Mouse (Mus musculus) cerebellum, adult 11-12 months (tissue): ENCODE data around the gene Olfr826.
"Not testable (repeated sequence)": the region's sequence is repeated elsewhere in the genome, so short reads cannot be mapped to it uniquely, and the experiment has no call there.

ENCODE experiments used
- DNase-seq: peaks from one replicate; pipeline ENCODE4 v3.0.0; 2022

Gene Olfr826

DNA sequence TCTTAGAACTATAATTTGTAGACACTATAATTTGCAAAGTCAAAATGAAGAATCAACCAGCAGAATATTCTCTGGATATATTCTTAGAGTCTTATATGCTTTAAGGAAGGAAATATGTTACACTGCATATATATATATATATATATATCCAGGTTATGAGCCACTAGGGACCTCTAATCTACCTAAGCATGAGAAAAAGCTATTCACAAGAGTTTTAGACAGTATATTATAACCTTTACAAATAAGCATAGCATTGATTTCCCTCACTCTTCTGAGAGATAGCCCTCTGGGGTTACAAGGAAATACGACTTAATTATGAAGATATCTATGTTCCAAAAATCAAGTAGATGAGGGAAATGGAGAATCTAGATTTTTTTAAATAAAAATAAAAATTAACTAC is at the start of gene Olfr826:
Olfr826 (minus strand) TSS at position 101 of the 400 bp plus-strand sequence.
- DNase-seq = no peak

DNA sequence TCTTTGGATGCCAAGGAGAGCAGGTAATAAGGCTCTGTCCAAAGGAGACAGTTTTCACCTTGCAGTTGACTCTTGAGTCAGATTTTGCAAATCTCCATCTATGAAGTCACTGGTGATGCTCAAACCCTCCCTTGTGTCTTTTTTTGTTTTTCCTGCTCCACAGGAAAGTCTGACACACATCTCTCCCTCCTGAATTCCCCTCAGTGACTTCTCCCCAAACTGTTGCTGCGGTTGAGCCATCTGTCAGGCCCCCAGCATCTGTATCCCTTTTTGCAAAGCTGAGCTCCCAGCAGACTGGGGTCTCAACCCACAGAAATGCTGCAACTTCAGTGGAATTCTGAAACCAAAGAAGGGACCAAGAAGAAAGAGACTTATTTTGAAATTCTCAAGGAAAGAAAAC is 48.1 kb upstream of the Olfr826 start:
- no peak for DNase-seq

GRCm38 (mm10) chr10:130229584-130229983 is 45.6 kb upstream of the Olfr826 start:
- no peak for DNase-seq

- DNase-seq = peak; percentile 14
Measured at GRCm38 (mm10) chr10:130228246-130228645, 44.3 kb upstream of the Olfr826 start.

- DNase-seq = no peak
Measured at GRCm38 (mm10) chr10:130225034-130225433, 41.0 kb upstream of the Olfr826 start.

DNA sequence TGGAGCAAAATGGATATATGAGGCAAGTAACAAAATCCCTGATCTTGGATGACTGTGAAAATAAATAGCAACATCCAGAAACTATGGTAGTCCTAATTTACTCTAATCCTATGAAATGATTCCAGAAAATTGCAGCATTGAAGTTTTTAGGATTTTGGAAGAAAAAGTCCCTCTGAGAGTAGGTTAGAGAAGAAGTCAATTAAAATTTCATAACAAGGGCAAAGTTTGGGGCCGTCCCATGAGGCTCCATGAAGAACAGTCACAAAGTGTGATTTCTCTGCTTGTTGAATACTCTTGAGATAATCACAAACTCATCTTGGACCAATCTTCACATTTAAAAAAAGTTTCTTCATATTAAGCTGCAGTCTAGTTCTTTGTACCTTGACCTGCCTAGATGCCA is 30.3 kb upstream of the Olfr826 start, which contains the start of gene Olfr827:
Olfr827 (minus strand) TSS at position 101 of the 400 bp plus-strand sequence.
- DNase-seq = no peak

GRCm38 (mm10) chr10:130166666-130167065 is 17.3 kb downstream of the Olfr826 start, which contains the start of gene Olfr825:
TSS of gene Olfr825 (minus strand) at chr10:130166766.
- DNase-seq = no peak

DNA sequence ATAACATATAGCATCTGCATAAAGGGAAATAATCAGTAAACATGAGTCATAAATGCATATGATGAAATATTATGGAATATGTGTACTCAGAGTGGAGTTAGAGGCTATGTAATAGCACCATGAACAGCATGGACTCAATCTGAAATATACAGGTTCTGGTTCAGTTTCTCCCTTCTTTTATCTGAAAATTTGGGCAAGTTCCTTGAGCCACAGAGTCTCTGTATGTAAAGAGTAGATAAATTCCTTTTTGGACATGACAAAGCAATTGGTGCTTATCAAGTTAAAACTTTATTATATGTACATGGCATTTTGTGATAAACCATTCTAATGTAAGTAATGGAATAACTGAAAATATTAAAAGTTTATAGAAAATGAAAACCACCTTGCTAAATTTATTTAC is 18.8 kb downstream of the Olfr826 start:
- no peak for DNase-seq

- DNase-seq = no peak
Measured at GRCm38 (mm10) chr10:130144121-130144520, 39.9 kb downstream of the Olfr826 start.

GRCm38 (mm10) chr10:130142481-130142880 is 41.5 kb downstream of the Olfr826 start:
- DNase-seq = not testable (repeated sequence)

DNA sequence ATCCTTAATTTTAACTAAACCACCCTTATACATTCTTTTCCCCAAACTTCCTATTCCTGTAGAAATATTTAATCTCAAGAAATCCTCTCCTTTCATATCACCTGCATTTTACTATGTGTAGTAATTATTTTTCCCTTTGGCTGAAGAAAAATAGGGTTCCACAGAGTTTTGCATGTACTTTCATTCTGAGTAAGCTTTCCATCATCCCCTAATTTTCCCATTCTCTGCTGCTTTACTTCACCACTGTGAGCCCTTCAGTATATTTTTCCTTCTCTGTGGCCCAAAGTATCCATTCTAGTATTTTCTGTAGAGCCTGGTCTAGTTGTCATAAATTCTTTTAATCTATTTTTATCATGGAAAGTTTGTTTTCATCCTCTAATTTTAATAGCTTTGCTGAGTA is 49.2 kb downstream of the Olfr826 start:
- DNase-seq = no peak

- not testable (repeated sequence) for DNase-seq
Measured at GRCm38 (mm10) chr10:130129900-130130299, 54.1 kb downstream of the Olfr826 start, which contains the start of gene Olfr824. TSS of gene Olfr824 (minus strand) at chr10:130130000.
